Mouse (Mus musculus) monocyte, adult 2 months (primary cell): Measurements from ENCODE around the gene Slc6a16.

ENCODE experiments used
- DNase-seq, 2 experiments: peaks; one replicate each; pipeline ENCODE4 v3.0.0; 2022; ENCODE audit warnings: low spot score in 2 of 2, low read depth in 1 of 2

The Slc6a16 gene

GRCm38 (mm10) chr7:45240633-45241388 is at the start of gene Slc6a16:
Slc6a16 (plus strand) TSS chr7:45241085.
- DNase-seq: no peak

GRCm38 (mm10) chr7:45191161-45191560 is 49.7 kb upstream of the Slc6a16 start:
- no peak for DNase-seq

- no peak for DNase-seq
Measured at GRCm38 (mm10) chr7:45191803-45192363, 49.0 kb upstream of the Slc6a16 start.

GRCm38 (mm10) chr7:45192585-45193310 is 48.1 kb upstream of the Slc6a16 start:
- no peak for DNase-seq

GRCm38 (mm10) chr7:45193406-45193805 is 47.5 kb upstream of the Slc6a16 start:
- DNase-seq: no peak

GRCm38 (mm10) chr7:45193871-45194785 is 46.8 kb upstream of the Slc6a16 start:
- no peak for DNase-seq

GRCm38 (mm10) chr7:45195341-45196175 is 45.3 kb upstream of the Slc6a16 start:
- DNase-seq: no peak

GRCm38 (mm10) chr7:45196176-45196535 is 44.7 kb upstream of the Slc6a16 start:
- DNase-seq: no peak

GRCm38 (mm10) chr7:45196994-45197393 is 43.9 kb upstream of the Slc6a16 start:
- DNase-seq: no peak

- peak in 1 of 2 experiments; percentile 47 for DNase-seq
Measured at GRCm38 (mm10) chr7:45198435-45198834, 42.5 kb upstream of the Slc6a16 start.

GRCm38 (mm10) chr7:45198961-45199360 is 41.9 kb upstream of the Slc6a16 start:
- DNase-seq: no peak

GRCm38 (mm10) chr7:45202654-45203053 is 38.2 kb upstream of the Slc6a16 start:
- DNase-seq: no peak

GRCm38 (mm10) chr7:45204380-45205143 is 36.3 kb upstream of the Slc6a16 start, which contains the start of gene Ccdc155:
Ccdc155 (minus strand) TSS chr7:45204892.
- DNase-seq: peak; percentile 44 to 50

GRCm38 (mm10) chr7:45208260-45208659 is 32.6 kb upstream of the Slc6a16 start:
- DNase-seq: no peak

- no peak for DNase-seq
Measured at GRCm38 (mm10) chr7:45211070-45211469, 29.8 kb upstream of the Slc6a16 start.

GRCm38 (mm10) chr7:45211851-45212251 is 29.0 kb upstream of the Slc6a16 start, which contains the start of gene Dkkl1:
Dkkl1 (minus strand) TSS chr7:45212147.
- no peak for DNase-seq

- no peak for DNase-seq
Measured at GRCm38 (mm10) chr7:45212356-45212755, 28.5 kb upstream of the Slc6a16 start.

GRCm38 (mm10) chr7:45213708-45214107 is 27.2 kb upstream of the Slc6a16 start:
- no peak for DNase-seq

GRCm38 (mm10) chr7:45215673-45216441 is 25.0 kb upstream of the Slc6a16 start, which contains the start of gene Tead2:
Tead2 (plus strand) TSS chr7:45215753.
- no peak for DNase-seq
